Mouse (Mus musculus) intestine, embryonic 16.5 days (tissue): ENCODE measurements around the gene Lect2. TPM values are rescaled to one million over a fixed set of nuclear protein-coding genes. Genes with fewer than 3 reads are reported as not detected.
A peak's percentile ranks its signal among the peaks of the same experiment; 100 is the strongest.

Source experiments
- ATAC-seq: fragments of 200-750 bp; cut with Nextera tagmentation; 2 replicates; pipeline ENCODE4 v1.8.0; 2017; ENCODE audit warnings: moderate TSS enrichment, moderate library complexity
- H3K27ac ChIP-seq: fragments of 300-500 bp; sonication (generic); 2 replicates; pipeline ENCODE4 v1.5.1; 2014; ENCODE audit warnings: mild to moderate bottlenecking, low read length
- H3K27me3 ChIP-seq: fragments of 300-500 bp; sonication (generic); replicated peaks from 2 replicates; pipeline ENCODE4 v1.6.1; 2014; ENCODE audit warnings: low read length, control low read depth, mixed read lengths; ENCODE audit not compliant: control insufficient read depth, insufficient read depth
- H3K36me3 ChIP-seq: fragments of 300-500 bp; sonication (generic); 2 replicates; pipeline ENCODE4 v1.6.1; 2014; ENCODE audit warnings: low read length, control low read depth; ENCODE audit not compliant: control insufficient read depth, insufficient read depth
- H3K4me1 ChIP-seq: fragments of 300-500 bp; sonication (generic); 2 replicates; pipeline ENCODE4 v1.6.1; 2014; ENCODE audit warnings: low read length, control low read depth, mixed read lengths; ENCODE audit not compliant: control insufficient read depth, insufficient read depth
- H3K4me2 ChIP-seq: fragments of 300-500 bp; sonication (generic); 2 replicates; pipeline ENCODE4 v1.6.1; 2014; ENCODE audit warnings: low read depth, low read length, control low read depth
- H3K4me3 ChIP-seq: fragments of 300-500 bp; sonication (generic); 2 replicates; pipeline ENCODE4 v1.5.1; 2014; ENCODE audit warnings: mild to moderate bottlenecking, low read length
- H3K9ac ChIP-seq: fragments of 300-500 bp; sonication (generic); 2 replicates; pipeline ENCODE4 v1.6.1; 2014; ENCODE audit warnings: low read depth, low read length
- H3K9me3 ChIP-seq: fragments of 300-500 bp; sonication (generic); 2 replicates; pipeline ENCODE4 v1.6.1; 2016; ENCODE audit warnings: low read length, control low read depth; ENCODE audit not compliant: control insufficient read depth
- WGBS: fragments of 180-500 bp; shearing (Covaris S2); extraction: QIAGEN DNeasy Blood & Tissue Kit; methylation state at CpG from one replicate; pipeline ENCODE4 v1.1.7; 2014; 5-methylcytosine and 5-hydroxymethylcytosine counted together
- polyA plus RNA-seq: library from polyadenylated mRNA; unstranded; fragments of >200 nt; fragmentation: Nextera tagmentation; extraction: Ambion mirVana; gene quantifications from 2 replicates; pipeline ENCODE4 v1.2.1, GENCODE M21; 2015

Gene Lect2
- polyA plus RNA-seq, 1 experiment from 2014 or later = 15.4 TPM

DNA sequence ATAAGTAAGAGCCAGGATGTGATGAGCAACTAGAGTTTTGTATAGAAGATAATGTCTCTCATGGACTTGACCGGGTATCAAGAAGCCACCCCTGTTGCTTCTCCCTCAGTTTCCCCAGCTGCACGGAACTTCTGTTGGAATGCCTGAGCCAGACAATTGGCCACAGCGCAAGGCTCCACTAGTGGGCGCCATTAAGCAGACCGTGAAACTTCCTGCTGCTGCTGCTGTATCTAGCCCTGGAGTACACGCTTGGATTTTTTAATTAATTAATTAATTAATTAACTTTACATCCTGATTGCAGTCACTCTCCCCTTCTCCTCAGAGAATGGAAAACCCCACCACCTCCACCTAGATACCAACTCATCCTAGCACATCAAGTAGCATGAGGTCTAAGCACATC, 14.8 kb upstream of the Lect2 start:
- Histone ChIP-seq H3K27me3 (no peaks in the 10 kb centered on the region), H3K4me3 (no peak overlapping the region), H3K36me3 (no peaks in the 10 kb centered on the region), H3K4me2 (no peak overlapping the region), H3K9ac (no peak overlapping the region), H3K9me3 (no peaks in the 10 kb centered on the region), H3K4me1 (peaks cover 10% of the 10 kb centered on the region), H3K27ac (no peak overlapping the region)
- no peak for ATAC-seq
- 41% methylated on average over 6 of the region's 6 CpGs for WGBS

DNA sequence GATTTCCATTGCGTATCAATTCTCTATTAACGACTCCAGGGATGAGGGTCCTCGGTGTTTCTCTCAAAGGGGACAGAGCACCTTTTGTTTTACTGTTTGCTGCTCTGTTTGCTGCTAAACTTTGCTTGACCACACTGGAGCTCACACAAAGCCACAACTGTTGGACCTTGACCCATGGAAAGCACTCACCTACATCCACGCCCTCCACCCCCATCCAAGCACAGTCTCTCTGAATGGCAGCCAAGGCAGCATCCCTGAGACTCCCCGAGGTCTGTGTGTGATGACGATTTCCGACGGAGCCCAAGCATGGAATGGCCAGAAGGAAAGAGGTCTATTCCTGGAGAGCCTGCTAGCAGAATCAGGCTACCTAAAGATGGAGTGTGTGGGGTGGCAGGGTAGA, 12.8 kb upstream of the Lect2 start:
- H3K36me3 ChIP-seq = no peaks in the 10 kb centered on the region
- H3K4me1 ChIP-seq = peaks cover 12% of the 10 kb centered on the region
- H3K27me3 ChIP-seq = no peaks in the 10 kb centered on the region
- H3K27ac ChIP-seq = no peak overlapping the region
- H3K4me2 ChIP-seq = no peak overlapping the region
- H3K4me3 ChIP-seq = no peak overlapping the region
- no peak overlapping the region for H3K9ac ChIP-seq
- 69% methylated on average over 8 of the region's 8 CpGs for WGBS
- ATAC-seq = peak; percentile 51; the same call in 1 of the 2 replicates
- no peaks in the 10 kb centered on the region for H3K9me3 ChIP-seq

DNA sequence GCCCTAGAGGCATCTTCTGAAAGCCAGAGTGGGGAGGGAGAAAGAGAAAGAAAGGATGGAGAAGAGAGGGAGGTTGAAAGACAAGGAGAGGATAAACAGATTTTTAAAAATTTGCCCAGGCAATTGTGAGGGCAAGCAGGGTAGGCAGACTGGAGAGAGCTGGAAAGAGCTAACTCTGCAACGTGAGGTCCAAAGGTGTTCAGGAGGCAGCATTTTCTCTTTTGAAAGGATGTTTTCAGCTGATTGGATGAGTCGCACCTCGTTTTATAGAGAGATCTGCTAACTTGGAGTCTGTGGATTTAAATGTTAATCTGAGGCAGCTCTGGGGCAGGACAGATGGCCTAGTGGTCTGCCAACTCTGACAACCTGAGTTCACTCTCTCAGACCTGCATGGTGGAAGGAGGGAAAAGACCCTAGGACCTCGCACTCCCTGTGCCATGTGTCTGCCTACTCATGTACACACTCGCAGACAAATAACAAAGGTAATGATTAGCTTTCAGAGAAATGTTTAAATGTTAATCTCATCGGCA, 11.6 kb upstream of the Lect2 start:
- Histone ChIP-seq H3K9ac (no peak overlapping the region), H3K9me3 (no peaks in the 10 kb centered on the region), H3K27me3 (no peaks in the 10 kb centered on the region), H3K27ac (no peak overlapping the region), H3K4me1 (peaks cover 16% of the 10 kb centered on the region), H3K4me2 (no peak overlapping the region), H3K4me3 (no peak overlapping the region), H3K36me3 (no peaks in the 10 kb centered on the region)
- 75% methylated on average over 6 of the region's 6 CpGs for WGBS
- ATAC-seq = no peak

DNA sequence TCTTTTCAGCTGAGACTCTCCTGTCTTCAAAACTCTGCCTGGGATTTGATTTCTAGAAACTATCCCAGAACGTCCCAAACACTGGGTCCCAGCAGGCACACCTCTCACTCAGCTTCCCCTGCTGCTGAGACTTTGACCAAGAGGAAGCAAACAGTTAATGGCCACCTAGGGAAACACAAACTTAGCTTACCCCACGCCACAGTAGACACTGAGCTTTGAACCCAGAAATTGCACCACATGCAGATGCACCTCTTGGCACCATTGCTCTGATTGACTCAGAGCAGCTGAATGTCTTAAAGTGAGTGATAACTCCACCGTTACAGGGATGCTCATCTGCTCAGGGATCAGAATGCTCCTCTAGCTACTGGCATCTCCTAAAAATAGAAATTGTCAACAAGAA, 10.5 kb upstream of the Lect2 start:
- Histone ChIP-seq H3K9me3 (no peaks in the 10 kb centered on the region), H3K4me1 (peaks cover 19% of the 10 kb centered on the region), H3K4me3 (no peak overlapping the region), H3K27me3 (no peaks in the 10 kb centered on the region), H3K27ac (no peak overlapping the region), H3K36me3 (no peaks in the 10 kb centered on the region), H3K4me2 (no peak overlapping the region), H3K9ac (no peak overlapping the region)
- 47% methylated on average over 3 of the region's 3 CpGs for WGBS
- ATAC-seq = peak; percentile 39; the same call in 1 of the 2 replicates

DNA sequence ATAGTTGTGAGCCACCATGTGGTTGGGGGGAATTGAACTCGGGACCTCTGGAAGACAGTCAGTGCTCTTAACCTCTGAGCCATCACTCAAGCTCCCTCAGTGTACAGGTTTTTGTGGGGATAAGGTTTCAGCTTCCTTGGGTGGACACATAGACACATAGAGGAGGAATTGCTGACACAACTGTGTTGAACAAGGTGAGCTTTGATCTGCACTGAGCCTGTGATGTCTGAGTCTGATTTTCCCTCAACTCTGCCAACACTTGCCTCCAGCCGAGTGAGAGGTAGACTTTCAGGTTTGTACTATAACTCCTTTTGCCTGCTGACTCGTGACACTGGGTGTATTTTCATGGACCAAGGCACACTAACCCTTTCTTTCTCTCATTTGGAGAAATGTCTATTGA, 8.4 kb upstream of the Lect2 start:
- WGBS = 74% methylated on average over 3 of the region's 3 CpGs
- no peak for ATAC-seq
- Histone ChIP-seq H3K27ac (no peak overlapping the region), H3K4me1 (peaks cover 23% of the 10 kb centered on the region), H3K4me3 (no peak overlapping the region), H3K9me3 (no peaks in the 10 kb centered on the region), H3K27me3 (no peaks in the 10 kb centered on the region), H3K4me2 (no peak overlapping the region), H3K9ac (no peak overlapping the region), H3K36me3 (no peaks in the 10 kb centered on the region)

DNA sequence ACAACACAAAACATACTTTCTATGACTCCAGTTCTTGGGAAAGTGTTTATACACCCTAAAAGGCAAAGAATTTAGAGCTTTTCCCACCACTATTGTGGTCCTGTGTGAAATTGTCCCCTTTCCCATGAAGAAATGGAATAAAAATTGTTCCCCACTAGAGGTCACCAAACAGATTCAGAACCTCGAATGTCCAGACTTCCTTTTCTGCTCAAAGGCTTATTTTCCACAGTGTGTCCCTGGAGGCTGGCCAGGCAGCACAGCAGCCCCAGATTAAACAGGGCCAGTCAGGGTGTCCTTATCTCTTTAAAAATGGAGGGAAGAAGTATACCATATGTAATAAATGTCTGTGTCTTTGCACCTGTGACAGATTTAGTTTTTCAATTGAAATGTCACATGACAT, 7.7 kb upstream of the Lect2 start:
- no peak overlapping the region for H3K4me2 ChIP-seq
- no peak for ATAC-seq
- H3K4me3 ChIP-seq = no peak overlapping the region
- WGBS = 3% methylated on average over 1 of the region's 1 CpGs
- peaks cover 18% of the 10 kb centered on the region for H3K4me1 ChIP-seq
- no peaks in the 10 kb centered on the region for H3K36me3 ChIP-seq
- no peak overlapping the region for H3K9ac ChIP-seq
- H3K9me3 ChIP-seq = no peaks in the 10 kb centered on the region
- H3K27ac ChIP-seq = no peak overlapping the region
- no peaks in the 10 kb centered on the region for H3K27me3 ChIP-seq

DNA sequence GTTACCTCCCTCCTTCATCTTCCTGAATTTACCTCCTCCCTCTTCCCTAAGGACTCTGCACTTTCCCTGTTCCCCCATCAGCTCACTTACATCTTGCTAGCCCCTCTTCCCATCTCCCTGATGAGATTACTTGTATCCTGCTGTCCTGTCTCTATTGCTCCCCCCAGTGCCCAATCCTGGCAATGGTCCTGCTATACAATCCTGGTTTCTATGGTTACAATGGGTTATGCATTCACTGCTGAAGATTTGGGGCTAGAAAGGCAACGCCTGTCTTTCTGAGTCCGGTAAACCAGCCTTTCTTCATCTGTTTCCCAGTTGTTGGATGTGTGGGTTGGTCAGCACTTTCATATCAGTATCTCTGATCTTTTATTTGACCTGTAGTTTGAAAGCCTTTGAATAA, 6.1 kb upstream of the Lect2 start:
- no peak for ATAC-seq
- Histone ChIP-seq H3K36me3 (no peaks in the 10 kb centered on the region), H3K4me1 (peaks cover 19% of the 10 kb centered on the region), H3K27me3 (no peaks in the 10 kb centered on the region), H3K9ac (no peak overlapping the region), H3K4me2 (no peak overlapping the region), H3K9me3 (no peaks in the 10 kb centered on the region), H3K27ac (no peak overlapping the region), H3K4me3 (no peak overlapping the region)
- 25% methylated on average over 2 of the region's 2 CpGs for WGBS

DNA sequence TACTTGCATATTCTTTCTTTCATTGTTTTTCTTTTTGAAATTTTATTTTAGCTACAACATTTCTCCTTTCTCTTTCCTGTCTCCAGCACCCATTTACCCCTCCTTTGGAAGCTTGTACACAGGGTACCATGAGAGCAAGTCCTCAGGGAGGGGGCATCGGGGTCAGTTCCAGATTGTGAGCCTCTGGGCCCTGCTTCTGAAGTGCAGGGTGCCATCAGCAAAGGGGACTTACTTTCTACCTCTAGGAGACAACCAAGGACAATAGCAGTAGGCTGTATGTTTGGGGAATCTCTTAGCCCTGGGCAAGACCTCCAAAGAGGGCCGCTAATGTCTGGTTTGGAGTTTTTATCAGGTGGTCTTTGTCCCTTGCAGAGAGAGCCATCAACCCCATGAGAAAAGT, 5.6 kb upstream of the Lect2 start:
- 59% methylated on average over 2 of the region's 2 CpGs for WGBS
- Histone ChIP-seq H3K4me2 (no peak overlapping the region), H3K9me3 (no peaks in the 10 kb centered on the region), H3K9ac (no peak overlapping the region), H3K4me1 (peaks cover 24% of the 10 kb centered on the region), H3K4me3 (no peak overlapping the region), H3K36me3 (no peaks in the 10 kb centered on the region), H3K27me3 (no peaks in the 10 kb centered on the region), H3K27ac (no peak overlapping the region)
- ATAC-seq = no peak

DNA sequence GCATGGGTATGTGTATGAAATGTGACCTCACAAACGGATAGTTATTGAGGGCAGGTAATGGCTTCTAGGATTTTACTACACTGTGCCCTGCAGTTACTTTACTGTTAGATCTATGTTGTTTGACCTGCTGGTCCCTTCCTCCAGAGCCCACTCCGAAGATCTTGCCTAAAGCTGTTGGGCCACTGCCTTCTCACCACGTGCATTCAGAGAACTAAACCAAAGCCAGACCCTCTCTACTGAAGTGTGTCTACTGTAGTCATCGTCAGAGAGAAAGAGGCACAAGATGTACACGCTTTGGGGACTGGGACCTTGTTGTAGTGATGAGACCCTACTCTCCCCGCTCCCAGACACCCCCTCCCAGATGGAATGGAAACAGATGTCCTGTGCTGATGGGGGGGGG, 3.4 kb upstream of the Lect2 start:
- WGBS = 81% methylated on average over 6 of the region's 6 CpGs
- Histone ChIP-seq H3K9ac (no peak overlapping the region), H3K27me3 (no peaks in the 10 kb centered on the region), H3K36me3 (no peaks in the 10 kb centered on the region), H3K4me2 (no peak overlapping the region), H3K9me3 (no peaks in the 10 kb centered on the region), H3K4me3 (no peak overlapping the region), H3K4me1 (peaks cover 27% of the 10 kb centered on the region), H3K27ac (no peak overlapping the region)
- no peak for ATAC-seq

DNA sequence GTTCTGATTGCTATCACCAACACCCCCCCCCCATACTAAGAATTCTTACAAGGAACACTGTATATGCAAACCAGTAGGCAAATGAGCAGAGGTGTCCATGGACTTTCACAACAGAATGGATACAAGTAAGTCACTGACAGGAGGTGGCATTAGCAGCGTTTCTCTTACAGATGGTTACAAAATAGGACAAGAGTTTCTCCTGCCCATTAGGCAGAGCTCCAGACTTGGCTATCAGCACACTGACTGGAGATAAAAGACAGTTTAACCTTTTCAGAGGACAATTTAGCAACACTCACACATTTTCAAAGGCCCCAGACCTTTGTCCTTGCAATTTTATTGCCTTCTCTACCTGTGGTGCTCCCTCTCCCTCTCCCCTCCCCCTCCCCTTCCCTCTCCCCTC, 2.3 kb upstream of the Lect2 start:
- Histone ChIP-seq H3K4me3 (no peak overlapping the region), H3K4me2 (no peak overlapping the region), H3K27ac (no peak overlapping the region), H3K36me3 (no peaks in the 10 kb centered on the region), H3K9ac (no peak overlapping the region), H3K9me3 (no peaks in the 10 kb centered on the region), H3K27me3 (no peaks in the 10 kb centered on the region), H3K4me1 (peaks cover 24% of the 10 kb centered on the region)
- WGBS = 11% methylated on average over 1 of the region's 1 CpGs
- ATAC-seq = peak; percentile 50
